Mouse (Mus musculus) ES-Bruce4 (cell line): ENCODE measurements around the gene Adam15.

Source experiments
- CTCF ChIP-seq: IDR thresholded peaks from one replicate; pipeline ENCODE4 v1.8.1; 2011; ENCODE audit warnings: low read depth, low read length
- POLR2A ChIP-seq: IDR thresholded peaks from one replicate; pipeline ENCODE4 v1.8.1; 2011; ENCODE audit warnings: low read length; ENCODE audit not compliant: insufficient read depth

- TF ChIP-seq CTCF (no peak), POLR2A (no peak)
Measured at GRCm38 (mm10) chr3:89373581-89374231, 23.9 kb upstream of the Adam15 start.
